ENCODE assay signal across 11 mouse cellular contexts in genomic region chr10:60445031-60445593, GRCm38 (mm10). TPM values are rescaled to one million over a fixed set of nuclear protein-coding genes. Genes with fewer than 3 reads are reported as not detected.
A peak's percentile ranks its signal among the peaks of the same experiment; 100 is the strongest.
DNase-seq lines count a peak whose midpoint lies in the region; ATAC-seq and TF ChIP-seq lines count a peak whose summit lies in the region.
"Had no signal": no experiment of that assay in that cellular context is flagged by ENCODE, and none has a peak within 500 bp of the region (broad histone marks: within the 10 kb centered on the region; RNA-seq: fewer than 3 reads in every experiment).

No protein-coding gene starts in this region.

- TF ChIP-seq EP300 in heart, adult 2 months (IDR thresholded peaks at IDR 0.05; ENCODE audit: insufficient read depth, low read depth, low read length): no peak

- H3K4me1 ChIP-seq in heart, adult 2 months (ENCODE audit: control insufficient read depth, insufficient read depth, low read length): no peaks in the 10 kb centered on the region
- H3K4me1 ChIP-seq in intestine, embryonic 16.5 days (ENCODE audit: control insufficient read depth, insufficient read depth, low read length): no peaks in the 10 kb centered on the region
- H3K4me1 ChIP-seq: embryonic facial prominence, embryonic 15.5 days; liver, embryonic 15.5 days had no signal

- H3K79me2 ChIP-seq in heart, adult 2 months (replicated peaks; ENCODE audit: control insufficient read depth, insufficient read depth, low read length): no peaks in the 10 kb centered on the region

- TF ChIP-seq CTCF in heart, adult 2 months (IDR thresholded peaks at IDR 0.05): no peak

- H3K36me3 ChIP-seq in heart, adult 2 months (ENCODE audit: control insufficient read depth, insufficient read depth, low read length): no peaks in the 10 kb centered on the region
- no peaks in the 10 kb centered on the region for H3K36me3 ChIP-seq in intestine, embryonic 16.5 days (ENCODE audit: control insufficient read depth, insufficient read depth, low read length)
- H3K36me3 ChIP-seq: embryonic facial prominence, embryonic 15.5 days; G1E; liver, embryonic 15.5 days had no signal

- no peak for TF ChIP-seq POLR2A in heart, adult 2 months (IDR thresholded peaks at IDR 0.05; ENCODE audit: insufficient read depth, low read depth, low read length)

- H3K4me3 ChIP-seq in heart, adult 2 months: no peak overlapping the region
- no peak overlapping the region for H3K4me3 ChIP-seq in intestine, embryonic 16.5 days (ENCODE audit: low read length)
- H3K4me3 ChIP-seq: embryonic facial prominence, embryonic 15.5 days; liver, embryonic 15.5 days had no signal

- H3K9ac ChIP-seq in heart, adult 2 months (ENCODE audit: low read depth, low read length): no peak overlapping the region
- no peak overlapping the region for H3K9ac ChIP-seq in intestine, embryonic 16.5 days (ENCODE audit: low read depth, low read length)
- H3K9ac ChIP-seq: embryonic facial prominence, embryonic 15.5 days; liver, embryonic 15.5 days had no signal

- peak; percentile 4 to 23 for DNase-seq in heart, adult 2 months
- DNase-seq in heart, postnatal 25 days (ENCODE audit: low spot score): no peak
- DNase-seq in urinary bladder, postnatal 14 days (ENCODE audit: low spot score): peak; percentile 24
- no peak for DNase-seq in urinary bladder, adult 18-20 months (ENCODE audit: low spot score in 2 of 2)
- DNase-seq in kidney, adult 11 months: peak; percentile 7
- no peak for DNase-seq in left cerebral cortex, postnatal 25 days (ENCODE audit: low spot score in 2 of 2)

- 67% methylated on average over 8 of the region's 8 CpGs for WGBS in heart, adult 2 months
- 61% methylated on average over 8 of the region's 8 CpGs for WGBS in intestine, embryonic 16.5 days

- intact Hi-C loops in heart, adult 2 months (cut with DNase I): no loop called here
- intact Hi-C loops in heart, postnatal 25 days (cut with DNase I): no loop called here
- intact Hi-C loops in left cerebral cortex, postnatal 25 days (cut with DNase I): no loop called here

- H3K4me2 ChIP-seq in intestine, embryonic 16.5 days (ENCODE audit: low read depth, low read length): no peak overlapping the region
- H3K4me2 ChIP-seq: embryonic facial prominence, embryonic 15.5 days; liver, embryonic 15.5 days had no signal

- no peaks in the 10 kb centered on the region for H3K27me3 ChIP-seq in heart, adult 2 months (ENCODE audit: control insufficient read depth, insufficient read depth, low read length)
- H3K27me3 ChIP-seq in intestine, embryonic 16.5 days (replicated peaks; ENCODE audit: control insufficient read depth, insufficient read depth, low read length): no peaks in the 10 kb centered on the region
- H3K27me3 ChIP-seq: embryonic facial prominence, embryonic 15.5 days; liver, embryonic 15.5 days had no signal

- ATAC-seq in monocyte, adult 5-6 weeks (replicated peaks; ENCODE audit: insufficient number of reproducible peaks, low FRiP score, low TSS enrichment, poor library complexity, severe bottlenecking): 0 out of 2 replicates have a peak, but pooled peaks have one; percentile 11
- no peak for ATAC-seq in intestine, embryonic 16.5 days

- no peak overlapping the region for H3K27ac ChIP-seq in heart, adult 2 months
- H3K27ac ChIP-seq in intestine, embryonic 16.5 days (ENCODE audit: low read length): no peak overlapping the region
- H3K27ac ChIP-seq: embryonic facial prominence, embryonic 15.5 days; liver, embryonic 15.5 days had no signal

- no peaks in the 10 kb centered on the region for H3K9me3 ChIP-seq in intestine, embryonic 16.5 days (ENCODE audit: control insufficient read depth, low read length)
- H3K9me3 ChIP-seq: embryonic facial prominence, embryonic 15.5 days; liver, embryonic 15.5 days had no signal

RNA-seq across cellular contexts. Expression of gene Gm17455, which starts 45.6 kb away (rescaled TPM):
- total RNA-seq in heart, adult 2 months (2021): not detected
- 0.56 and 1.9 TPM in 2 replicates for polyA plus RNA-seq in heart, adult 2 months (2012; rRNA removed)
- total RNA-seq in heart, postnatal 25 days (2021): not detected
- total RNA-seq in monocyte, adult 5-6 weeks (2017): not detected in 3 replicates
- polyA plus RNA-seq in intestine, embryonic 16.5 days (2015; fragmentation: Nextera tagmentation; extraction: Ambion mirVana): 0.72 and 1.0 TPM in 2 replicates
- total RNA-seq in left cerebral cortex, postnatal 25 days (2021): 1 to 10 TPM in 1 of 2 experiments, under 1 TPM in 1; 0.44 to 1.3 TPM
- total RNA-seq: G1E had no signal
- polyA plus RNA-seq: G1E had no signal

Comparison
In these comparisons a context has a peak if more than half of its experiments do, and no peak if none do; other contexts are left out.
1. DNase-seq: peak in heart, adult 2 months (2 of 2), urinary bladder, postnatal 14 days (single experiment) and kidney, adult 11 months (single experiment); none in heart, postnatal 25 days (single experiment), urinary bladder, adult 18-20 months (0 of 2) and left cerebral cortex, postnatal 25 days (0 of 2).